Mouse (Mus musculus) lung, adult 18-20 months (tissue): ENCODE results near the gene Oas2.

Experiments
- DNase-seq, 2 experiments: peaks; one replicate each; pipeline ENCODE4 v3.0.0; 2022; ENCODE audit warnings: mixed read lengths in 2 of 2

Oas2 gene

GRCm38 (mm10) chr5:120694695-120695074 is 55.0 kb downstream of the Oas2 start:
- DNase-seq, result no peak

DNA sequence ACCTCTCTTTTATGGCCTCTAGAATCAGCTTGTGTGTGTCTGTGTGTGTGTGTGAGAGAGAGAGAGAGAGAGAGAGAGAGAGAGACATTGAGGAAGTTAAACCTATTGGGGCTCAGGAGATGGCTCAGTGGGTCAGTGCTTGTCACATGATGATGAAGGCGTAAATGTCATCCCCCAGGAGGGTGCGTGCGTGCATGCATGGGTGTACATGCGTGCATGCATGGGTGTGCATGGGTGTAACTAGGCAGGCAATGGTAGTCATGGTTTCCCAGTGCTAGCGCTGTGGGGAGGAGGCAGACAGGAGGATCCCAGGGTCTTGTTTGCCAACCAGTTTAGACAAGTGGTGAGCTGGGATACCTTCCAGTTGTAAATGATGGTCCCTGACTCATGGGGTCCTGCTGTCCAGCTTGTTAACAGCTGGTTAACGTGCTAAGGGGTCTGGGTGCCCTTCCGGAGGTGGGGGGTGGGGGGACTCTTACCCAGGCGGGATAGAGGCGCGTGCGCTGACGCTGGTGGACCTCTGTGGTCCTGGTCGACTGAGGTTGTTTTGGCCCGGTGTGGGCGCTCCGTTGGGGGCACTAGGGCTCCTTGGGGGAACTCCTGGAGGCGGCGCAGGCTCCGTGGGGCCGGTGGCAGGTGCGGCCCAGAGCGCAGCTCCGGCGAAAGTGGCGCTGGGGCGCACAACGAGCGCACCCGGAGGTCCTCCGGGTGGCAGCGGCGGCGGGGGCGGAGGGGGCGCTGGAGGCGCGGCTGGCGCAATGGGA is 55.5 kb downstream of the Oas2 start:
- DNase-seq, result no peak

DNA sequence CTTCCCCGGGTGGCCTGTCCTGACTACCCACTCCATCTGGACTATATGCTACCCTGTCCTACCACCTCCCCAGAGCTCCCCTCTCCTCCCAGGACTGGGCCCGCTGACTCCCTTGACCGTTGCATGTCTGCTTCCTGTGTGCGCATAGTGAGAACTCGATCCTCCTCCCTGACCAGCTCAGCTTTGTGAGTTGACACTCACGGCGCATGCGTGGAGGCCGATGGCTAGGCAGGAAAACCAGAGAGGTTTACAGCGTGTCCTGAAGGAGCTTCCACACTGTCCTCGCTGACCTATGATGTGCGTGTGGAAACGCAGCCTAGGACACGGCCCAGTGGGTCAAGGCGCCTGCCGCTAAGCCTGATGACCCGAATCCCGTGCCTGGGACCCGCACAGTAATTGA is 57.6 kb downstream of the Oas2 start:
- DNase-seq, result no peak

GRCm38 (mm10) chr5:120690417-120690816 is 59.2 kb downstream of the Oas2 start:
- DNase-seq, result no peak

DNA sequence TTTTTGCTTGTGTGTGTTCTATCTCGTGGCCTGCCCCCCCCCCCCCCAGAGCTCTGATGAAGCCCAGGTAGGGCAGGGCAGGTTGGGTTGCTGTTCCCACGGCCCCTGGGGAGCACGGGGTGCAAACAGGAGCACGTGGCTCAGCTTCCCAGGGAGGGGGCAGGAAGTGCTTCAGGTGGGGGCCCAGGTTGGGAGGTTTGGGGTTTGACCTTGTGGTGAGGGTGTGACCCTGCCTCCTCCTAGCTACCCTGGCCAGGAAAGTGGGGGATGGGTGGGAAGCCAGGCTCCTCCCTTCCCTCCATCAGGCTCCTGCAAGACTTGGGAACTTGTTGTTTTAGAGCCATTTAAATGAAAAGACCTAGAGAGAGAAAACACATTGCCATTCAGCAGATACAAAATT is 61.2 kb downstream of the Oas2 start:
- peak; percentile 29 to 34 for DNase-seq

GRCm38 (mm10) chr5:120687897-120688296 is 61.8 kb downstream of the Oas2 start:
- no peak for DNase-seq

DNA sequence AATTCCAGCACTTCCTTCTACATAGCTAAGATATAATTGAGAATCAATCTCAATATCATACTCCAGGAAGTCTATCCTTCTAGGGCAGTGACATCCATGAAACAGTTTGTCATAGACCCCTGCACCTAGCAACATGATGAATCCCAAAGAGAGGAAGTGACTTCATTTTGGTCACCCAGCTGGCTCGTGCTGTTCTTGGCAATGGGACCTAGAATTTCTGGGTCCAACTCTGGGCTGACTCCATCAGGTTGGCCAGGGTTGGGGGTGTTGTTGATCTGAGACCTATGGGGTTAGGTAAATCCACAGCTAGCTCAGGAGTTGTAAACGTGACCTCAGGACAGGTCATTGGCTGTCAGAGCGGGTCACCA is 62.2 kb downstream of the Oas2 start:
- DNase-seq, result no peak

DNA sequence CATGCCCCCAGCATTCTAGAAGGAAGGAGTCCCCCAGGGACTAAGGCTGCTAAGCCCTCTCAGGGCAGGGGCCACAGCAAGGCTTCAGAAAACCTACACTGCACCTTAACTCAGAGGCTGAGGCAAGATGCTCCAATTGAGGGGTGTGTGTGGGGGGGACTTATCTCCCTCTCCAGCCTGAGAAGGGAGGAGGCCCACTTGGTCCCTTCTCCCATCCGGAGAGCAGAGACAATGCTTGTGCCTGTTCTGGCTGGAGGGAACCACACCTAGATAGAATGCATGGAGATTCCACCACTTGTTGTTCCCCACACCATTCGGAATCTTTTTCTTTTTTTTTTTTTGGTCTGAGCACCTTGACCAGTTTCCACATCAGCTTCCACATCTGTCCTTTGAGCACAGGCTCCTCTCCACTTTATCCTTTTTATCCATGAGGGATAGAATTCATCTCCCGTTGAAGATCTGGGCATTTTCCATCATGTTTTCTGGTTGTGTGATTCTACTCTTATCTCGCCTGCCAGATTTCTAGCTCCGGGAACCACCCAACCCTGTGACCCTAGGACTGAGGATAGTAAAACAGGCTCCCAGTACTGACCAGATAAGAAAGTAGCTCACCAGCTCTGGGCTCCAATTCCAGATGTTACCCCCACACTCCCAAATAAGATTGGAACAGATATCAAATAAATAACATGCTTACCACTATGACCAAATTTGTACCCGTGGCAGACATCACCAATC is 62.7 kb downstream of the Oas2 start:
- DNase-seq, result no peak

GRCm38 (mm10) chr5:120685678-120686077 is 64.0 kb downstream of the Oas2 start:
- DNase-seq, result no peak

GRCm38 (mm10) chr5:120682982-120683771 is 66.5 kb downstream of the Oas2 start:
- DNase-seq, result no peak

DNA sequence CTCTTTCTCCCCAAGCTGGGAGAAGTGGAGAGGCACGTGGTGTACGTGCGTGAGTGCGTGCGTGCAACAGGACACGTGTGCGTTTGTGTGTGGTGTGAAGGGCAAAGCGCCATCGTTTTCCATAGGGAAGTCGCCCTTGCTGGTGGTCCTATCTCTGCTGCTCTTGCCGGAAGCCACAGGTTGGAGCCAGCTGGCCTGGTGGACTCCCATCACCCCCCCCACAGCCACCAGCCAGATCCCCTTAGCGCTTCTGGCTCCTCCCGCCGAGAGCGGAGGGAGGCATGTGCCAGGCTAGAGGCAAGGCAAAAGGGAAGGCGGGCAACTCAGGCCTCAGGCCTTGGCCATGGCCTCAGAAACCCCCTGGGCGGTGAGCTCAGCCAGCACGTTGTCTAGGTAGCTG is 68.7 kb downstream of the Oas2 start:
- DNase-seq, result no peak
